Mouse (Mus musculus): ENCODE measurements at regions not wholly inside any gene's neighbourhood (a gene's known extent, or its start where the extent isn't known, plus 50 kb on each side); places are given as distances from the start of the nearest gene placed in this dataset.

DNA sequence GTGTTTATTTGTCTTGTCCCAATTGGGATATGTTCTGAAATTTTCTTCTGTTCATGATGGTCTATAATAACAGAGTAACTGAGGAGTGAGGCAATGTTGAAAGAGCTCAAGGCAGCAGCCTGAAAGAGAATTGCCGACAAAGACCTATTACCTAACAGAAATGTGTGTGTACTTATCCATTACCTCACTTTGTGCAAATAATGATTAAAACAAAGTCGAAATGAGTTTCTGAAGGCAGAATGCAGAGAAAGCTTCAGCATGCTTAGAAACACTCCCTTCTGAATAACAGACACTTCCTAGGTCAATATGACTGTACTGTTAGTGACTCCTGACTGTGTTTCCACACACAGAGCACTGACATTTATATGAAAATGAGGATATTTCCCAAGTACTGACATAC, 63.0 kb downstream of the Kbtbd8 start:
- ATAC-seq, result no peak

DNA sequence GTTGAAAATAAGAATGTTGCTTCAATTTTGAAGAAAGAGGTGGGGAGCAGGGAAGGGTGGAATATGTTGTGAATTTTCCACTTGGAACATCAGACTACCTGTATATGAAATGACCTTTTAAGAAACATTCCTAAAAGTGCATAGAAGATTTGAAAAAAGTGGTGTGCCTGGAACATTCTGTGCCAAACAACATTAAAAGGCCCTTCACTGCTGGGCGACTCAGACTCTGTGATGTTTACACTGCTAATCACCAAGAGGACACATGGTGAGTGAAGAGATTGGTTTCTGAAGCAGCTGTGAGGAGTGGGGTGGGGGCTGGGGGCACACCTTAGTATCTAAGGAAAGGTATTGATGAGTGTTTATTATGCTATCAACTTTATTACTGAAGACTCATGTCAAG, 65.2 kb downstream of the Kbtbd8 start:
- no peak for ATAC-seq

DNA sequence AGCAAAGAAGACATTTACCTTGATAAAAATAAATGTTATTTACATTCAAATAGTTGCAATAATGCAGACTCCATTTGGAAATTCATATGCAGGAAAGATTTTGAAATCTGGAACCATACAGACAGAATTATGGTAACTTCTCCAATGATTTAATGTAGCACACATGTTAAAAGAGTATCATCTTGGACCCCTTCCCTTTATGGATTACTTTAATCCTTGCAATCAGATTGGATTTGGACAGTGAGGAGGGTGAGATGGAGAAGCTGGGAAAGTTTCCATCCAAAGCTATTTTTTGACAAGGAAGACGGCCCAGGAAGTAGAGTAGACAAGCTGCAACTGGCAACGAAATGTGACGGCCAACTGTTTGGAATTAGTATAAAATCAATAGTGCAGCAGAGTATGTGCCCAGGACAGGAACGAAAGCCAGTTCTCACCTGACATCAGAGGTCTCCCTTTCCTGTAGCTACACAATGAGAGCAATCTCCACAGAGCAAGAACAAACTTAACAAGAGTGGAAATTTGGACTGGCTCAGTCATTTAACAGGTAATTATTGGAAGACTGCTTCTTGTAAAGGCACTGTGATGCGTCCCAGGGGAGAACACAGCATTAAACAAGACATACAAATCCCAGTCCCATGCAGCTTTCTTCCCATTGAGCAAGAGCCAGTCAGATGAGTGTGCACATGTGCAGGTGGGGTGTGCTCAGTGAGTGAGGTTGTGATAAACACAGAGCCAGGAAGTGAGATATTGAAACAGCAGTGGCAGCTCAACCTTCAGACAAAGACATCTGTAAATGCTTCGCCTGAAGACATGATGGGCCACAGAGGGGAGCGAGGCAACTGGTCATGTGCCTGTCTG, 68.3 kb downstream of the Kbtbd8 start:
- no peak for ATAC-seq

DNA sequence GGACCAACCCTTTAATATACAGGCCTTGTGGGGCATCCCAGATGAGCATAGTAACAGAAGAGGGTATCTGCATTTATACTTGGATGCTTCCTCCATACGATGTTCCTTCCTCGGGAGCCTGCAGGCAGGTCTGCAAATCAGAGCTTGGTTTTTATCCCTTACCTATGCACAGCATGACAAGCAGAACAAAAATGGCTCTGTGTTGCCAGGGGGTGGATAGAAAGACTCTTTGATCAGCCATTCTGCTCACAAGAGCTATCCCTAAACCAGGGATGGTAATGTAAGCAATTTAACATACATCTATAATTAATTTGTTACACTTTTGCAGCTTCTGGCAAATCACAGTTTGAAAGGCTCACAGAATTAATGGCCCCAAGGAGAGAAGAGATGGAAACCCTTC, 79.6 kb downstream of the Kbtbd8 start:
- no peak for ATAC-seq

DNA sequence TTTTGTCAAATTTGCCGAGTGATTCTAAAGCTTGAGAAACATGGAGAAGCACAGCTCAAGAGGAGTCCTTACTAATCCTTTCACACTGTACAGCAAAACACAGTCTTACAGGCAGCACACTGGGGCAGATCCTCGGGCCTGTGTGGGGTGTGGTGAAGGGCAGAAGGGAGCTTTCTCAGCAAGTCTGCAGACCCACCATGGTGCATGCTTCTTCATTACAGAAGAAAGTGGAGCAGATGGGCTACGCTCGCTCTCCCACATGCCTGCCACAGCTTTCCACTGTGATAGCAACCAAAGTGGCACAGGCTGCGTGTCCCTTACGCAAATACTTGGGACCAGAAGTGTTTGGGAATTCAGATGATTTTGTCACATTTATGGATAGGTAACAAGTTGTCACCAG, 81.6 kb downstream of the Kbtbd8 start:
- ATAC-seq, result no peak

DNA sequence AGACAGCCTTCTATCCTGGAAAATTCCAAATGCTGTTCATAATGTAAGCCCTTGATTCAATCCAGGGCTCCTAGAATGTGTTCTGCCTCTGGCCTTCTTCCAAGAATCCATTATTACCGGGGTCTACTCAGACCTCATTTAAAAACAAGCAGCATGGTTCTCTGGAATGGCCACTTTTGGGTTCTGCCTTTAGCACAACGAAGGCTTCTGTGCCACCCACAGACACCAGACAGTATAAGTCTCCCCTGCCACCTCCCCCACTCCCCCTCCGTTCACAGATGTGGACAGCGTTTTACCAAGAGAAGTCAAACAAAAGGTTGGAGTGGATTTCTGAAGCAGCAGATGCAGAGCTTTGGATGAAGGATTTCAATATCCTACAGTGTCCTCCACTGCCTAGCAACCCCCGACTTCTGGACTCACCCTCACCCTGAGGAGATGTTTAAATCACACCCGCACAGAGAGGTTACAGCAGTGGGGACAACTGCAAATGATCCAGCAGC, 85.3 kb downstream of the Kbtbd8 start:
- ATAC-seq, result no peak

DNA sequence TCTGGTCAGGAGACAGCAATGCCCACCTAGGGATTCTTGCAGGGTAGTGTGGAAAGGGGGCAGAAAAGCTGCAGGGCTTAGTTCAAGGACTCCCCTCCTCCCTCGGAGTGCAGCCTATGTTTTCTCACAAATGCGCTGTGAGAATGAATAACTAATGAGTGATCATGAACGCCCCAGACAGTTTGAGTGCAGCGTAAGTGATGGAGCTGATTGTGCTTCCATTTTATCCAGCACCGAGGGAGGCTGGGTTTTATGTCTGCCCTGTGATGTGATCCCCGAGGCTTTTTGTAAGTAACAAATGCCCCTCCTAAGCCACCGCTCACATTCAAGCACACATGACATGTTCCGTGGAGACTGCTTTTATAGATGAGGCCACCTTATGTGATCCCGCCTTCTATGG, 85.9 kb downstream of the Kbtbd8 start:
- no peak for ATAC-seq

DNA sequence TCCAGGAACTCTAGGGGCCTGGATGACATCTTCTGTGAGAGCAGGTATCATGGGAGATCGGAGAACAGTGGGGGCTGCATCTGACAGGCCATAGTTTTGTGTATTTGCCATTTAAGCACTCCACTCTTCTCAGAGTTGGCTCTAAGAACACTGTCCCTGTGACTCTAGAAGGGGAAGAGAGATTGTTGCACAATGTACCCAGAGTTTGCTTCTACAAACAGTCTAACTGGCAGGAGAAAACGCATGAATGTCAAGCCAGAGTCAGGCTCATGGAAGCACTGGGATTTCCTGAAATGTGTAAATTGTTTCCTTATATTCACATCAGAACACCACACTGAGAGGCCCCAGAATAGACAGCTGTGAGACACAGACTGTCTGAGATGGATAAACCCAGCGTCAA, 87.2 kb downstream of the Kbtbd8 start:
- no peak for ATAC-seq

DNA sequence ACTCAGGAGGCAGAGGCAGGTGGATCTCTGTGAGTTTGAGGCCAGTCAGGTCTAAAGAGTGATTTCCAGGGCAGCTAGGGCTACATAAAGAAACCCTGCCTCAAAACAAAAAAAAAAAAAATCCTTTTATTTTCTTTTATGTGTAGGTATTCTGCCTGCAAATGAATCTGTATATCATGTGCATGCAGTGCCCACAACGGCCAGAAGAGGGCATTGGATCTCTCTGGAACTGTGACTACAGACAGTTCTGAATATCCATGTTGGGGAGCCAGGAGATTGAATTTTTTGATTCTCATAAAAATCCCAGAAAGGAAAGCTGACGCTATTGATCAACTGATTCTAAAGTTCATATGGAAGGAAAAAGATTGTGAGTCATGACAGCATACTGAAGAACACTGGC, 90.0 kb downstream of the Kbtbd8 start:
- no peak for ATAC-seq

DNA sequence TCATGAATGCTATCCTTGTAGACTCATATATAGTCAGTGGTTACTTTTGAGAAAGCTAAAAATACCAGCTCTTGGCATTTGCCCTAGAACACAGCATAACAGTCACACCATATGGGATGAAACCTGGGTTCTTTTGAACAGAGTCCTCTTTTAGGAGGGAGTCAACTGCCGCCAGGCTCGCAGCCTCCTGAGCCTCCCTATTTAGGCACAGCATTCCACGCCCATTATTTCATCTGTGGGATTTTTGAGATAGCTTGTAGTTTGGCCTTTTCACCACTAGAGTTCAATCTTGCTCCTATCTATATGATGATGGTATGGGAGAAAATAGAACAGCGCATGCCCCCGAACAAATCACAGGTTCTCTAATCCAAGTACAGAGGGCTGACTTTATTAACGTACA, 100.4 kb downstream of the Kbtbd8 start:
- ATAC-seq, result no peak

DNA sequence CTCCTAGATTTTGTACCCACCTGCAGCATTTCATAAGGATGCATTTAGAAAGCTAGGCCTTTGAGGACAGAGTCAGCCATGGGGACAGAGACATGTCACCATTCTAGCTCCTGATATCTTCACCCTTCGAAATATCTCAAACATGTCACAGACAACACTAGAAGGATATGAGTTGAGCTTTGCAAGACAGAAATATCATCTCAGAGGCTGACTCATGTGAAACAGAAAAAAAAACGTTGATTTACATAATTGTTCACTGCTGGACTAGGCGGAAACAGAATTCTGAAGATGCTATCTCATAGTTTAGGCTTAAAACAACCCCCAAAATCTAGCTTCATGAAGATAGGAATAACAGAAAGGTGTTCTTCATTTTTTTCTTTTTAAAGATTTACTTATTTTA, 101.8 kb downstream of the Kbtbd8 start:
- no peak for ATAC-seq

DNA sequence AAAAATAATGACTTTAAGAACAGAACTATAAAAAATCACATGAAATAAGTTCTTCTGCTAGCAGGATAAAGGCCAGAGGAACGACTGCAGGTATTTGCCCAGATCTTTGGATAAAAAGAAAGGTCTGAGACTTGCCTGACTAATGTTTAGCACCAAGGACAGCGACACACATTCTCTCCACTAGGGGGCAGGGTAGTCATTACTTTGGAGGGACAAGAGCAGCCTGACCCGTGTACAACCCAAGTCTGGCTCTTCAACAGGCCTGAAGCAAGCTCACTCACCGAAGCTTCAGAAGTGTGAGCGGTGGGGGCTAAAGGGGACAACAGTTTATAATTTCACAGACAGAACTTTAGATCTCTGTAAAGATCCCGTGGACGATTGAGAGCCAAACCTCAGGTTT, 98.4 kb upstream of the Gm10234 start:
- ATAC-seq, result peak; percentile 46

DNA sequence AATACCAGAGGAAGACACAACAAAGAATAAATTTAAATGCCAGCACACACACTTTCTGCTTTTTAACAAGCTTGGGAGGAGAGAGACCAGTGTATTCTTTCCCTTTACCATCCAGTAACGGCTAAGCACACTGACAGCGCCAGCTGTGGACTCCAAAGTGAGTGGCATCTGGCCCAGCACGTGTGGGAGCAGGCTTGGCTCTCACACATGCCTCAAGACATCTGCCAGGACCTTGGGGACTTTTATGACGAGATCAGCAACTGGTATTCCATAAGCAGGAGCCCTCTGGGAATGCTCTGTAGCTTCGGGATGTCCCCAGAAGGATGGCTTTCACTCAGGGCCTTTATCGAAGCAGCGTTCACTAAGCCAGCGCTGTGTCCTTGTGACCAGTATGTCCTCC, 92.0 kb upstream of the Gm10234 start:
- ATAC-seq, result no peak

DNA sequence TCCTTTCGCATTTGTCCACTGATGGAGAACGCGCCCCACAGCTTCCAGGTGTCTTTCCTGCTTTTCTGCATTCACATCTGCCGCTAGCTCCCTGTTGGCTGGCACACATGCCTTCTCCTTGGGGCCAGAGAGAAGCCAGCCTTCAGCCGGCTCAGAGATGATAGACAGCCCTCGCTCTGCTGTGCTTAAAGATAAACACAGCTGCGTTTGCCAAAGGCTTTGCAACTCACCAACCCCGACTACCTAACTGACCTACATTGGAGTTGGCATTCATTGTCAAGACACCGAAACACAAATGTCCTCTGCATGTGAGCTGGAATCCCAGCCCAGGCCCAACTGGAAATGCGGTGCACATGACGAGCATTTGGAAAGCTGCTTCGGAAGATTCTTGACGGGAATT, 87.2 kb upstream of the Gm10234 start:
- no peak for ATAC-seq

DNA sequence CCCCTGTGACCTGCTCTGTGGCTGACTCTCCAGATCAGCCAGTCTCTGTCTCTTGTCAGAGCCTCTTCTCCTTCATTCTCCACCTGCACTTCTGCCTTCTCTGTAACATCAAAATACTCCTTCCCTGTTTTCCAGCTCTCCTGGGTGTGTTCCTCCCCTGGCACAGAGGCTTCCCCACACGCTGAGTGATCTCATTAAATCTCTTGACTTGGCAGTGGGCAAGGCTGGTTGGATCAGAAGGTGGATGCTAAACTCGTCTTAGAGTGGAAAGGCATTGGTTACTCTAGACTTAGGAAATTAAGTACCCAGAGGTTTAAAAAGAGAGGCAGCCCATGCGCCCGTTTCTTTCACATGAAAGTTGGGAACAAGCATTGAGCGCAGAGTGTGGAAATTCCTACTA, 78.3 kb upstream of the Gm10234 start:
- ATAC-seq, result no peak

DNA sequence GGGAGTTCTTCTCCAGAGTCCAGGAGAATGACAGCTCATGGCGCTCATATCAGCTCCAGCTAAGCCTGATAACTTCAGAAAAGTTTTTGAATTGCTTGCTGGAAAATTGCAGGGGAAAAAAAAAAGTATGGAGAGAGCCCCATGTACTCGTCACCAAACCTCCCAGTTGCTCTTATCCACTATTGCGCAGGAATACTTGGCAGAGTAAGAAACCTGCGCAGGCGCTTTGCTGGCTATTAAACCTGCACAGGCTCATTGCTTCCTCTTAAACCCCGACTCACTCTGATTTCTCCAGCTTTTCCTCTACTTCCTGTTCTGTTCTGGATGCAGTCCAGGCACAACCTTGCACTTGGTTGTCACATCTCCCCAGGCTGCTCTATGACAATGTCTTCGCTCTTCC, 77.0 kb upstream of the Gm10234 start:
- ATAC-seq, result no peak

DNA sequence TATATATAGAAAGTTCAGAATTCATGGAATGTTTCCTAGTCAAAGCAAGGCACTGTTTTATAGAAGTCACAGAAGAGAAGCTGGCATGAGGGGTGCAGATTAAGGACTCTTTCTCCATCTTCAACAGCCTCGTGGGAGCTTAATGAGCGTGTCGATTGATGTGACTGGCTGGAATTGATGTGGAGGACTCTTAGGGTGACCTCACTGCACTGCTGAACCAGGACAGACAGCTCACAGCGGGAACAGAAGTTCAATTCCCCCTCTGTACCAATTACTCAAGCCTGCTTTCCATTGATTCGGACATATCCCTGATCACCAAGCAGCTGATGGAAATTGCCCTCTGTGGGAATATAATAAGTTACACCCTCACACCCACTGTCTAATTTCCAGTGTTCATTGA, 65.6 kb upstream of the Gm10234 start:
- no peak for ATAC-seq

DNA sequence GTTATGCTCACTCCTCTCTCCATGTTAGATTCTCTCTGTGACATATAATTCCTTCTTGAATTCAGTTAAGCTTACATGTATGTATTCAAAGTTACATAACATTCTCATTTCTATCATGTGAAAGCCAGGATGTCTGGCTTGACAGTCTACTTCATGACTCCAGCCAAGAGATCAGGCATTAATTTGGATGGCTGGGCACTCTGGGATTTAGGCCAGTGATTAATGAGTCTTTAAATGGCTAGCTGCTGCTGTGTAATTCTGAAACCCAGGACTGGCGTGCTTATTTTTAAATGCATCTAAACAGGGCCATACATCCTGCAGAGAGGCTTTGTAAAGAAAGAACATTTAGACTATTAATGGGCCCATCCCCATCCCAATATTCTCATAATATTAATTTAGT, 60.9 kb upstream of the Gm10234 start:
- no peak for ATAC-seq

DNA sequence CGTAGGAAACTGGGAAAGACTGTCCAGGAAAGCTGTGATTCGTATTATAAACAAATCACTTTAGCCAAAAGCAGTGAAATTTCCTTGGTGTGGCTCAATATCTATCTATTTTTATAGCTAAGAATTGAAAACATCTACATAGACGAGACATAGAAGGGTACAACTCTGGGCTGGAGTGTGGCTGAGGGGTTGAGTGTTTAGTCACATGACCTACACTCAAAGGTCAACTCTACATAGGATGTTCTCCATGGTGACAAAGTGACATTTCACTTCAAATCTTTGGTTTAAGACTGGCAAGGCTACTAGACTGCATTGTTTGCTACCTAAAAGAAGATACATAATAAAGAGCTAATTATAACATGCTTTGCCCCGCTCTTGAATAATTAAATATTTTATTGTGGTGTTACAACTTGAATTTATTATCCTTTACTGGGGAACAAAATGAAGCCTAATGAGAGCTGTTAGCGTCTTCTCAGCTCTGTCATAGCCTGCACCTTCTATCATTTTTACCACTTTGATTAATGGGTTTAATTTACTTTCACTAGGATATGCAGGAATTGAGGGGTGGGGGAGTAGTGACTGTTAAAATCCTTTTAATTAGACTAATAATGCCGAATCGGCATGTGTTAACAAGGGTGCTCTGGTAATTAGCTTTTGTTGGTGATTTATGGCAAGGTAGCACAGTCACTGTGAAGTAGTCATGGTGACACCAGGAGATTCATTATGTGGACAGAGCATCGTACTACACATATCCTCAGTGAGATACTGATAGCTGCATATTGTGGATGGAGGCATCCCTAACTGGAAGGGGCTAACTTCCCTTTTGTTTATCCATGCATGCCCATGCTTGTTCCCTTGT, 57.7 kb upstream of the Gm10234 start:
- ATAC-seq, result no peak

DNA sequence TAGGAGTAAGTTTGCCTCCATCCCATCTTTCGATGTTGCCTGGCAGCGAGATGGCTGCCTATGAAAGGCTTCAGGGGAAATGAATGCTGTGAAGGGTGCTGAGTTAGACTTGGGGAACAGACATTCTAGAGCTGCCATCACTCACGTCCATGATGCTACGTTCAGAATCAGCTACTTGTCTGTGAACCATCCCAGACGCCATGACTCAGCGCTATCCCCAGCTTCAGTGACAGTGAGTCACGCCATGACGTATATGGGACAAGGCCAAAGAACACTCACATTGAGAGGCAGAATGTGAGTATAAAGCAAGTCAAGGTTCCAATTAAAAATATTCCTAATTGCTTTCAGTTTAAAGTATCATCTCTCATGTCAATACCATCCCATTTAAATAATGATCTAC, 52.4 kb upstream of the Gm10234 start:
- ATAC-seq, result no peak

All from activated CD4-positive, CD25-positive, alpha-beta regulatory T cell, adult 4 months (primary cell).